Mouse (Mus musculus) bone marrow, adult 2 months (tissue): ENCODE data around the gene Tet1.

Experiments
- CTCF ChIP-seq: fragments of 200-500 bp; IDR thresholded peaks from 2 replicates; pipeline ENCODE4 v1.5.1; 2011; ENCODE audit warnings: low read length, control low read depth; ENCODE audit not compliant: control insufficient read depth, insufficient read depth
- POLR2A ChIP-seq: fragments of 200-500 bp; IDR thresholded peaks from 2 replicates; pipeline ENCODE4 v1.6.1; 2011; ENCODE audit warnings: low read depth, mild to moderate bottlenecking, control low read depth, low read length, borderline replicate concordance; ENCODE audit not compliant: control insufficient read depth

DNA sequence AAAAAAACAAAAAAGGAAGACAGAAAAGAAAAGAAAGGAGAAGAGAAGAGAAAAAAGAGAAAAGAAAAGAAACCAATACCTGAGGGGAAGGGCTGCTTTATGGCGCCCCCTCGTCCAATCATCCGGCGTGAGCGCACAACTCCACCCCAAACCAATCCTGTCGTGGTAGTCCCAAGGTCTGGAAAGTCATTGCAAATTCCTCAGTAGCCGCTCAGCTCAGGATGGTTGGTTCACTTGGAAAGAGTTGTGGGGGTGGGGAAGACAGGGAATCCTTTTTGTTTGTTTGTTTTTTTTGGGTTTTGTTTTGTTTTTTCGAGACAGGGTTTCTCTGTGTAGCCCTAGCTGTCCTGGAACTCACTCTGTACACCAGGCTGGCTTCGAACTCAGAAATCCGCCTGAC is 23.3 kb downstream of the Tet1 start:
- no peak for TF ChIP-seq CTCF
- TF ChIP-seq POLR2A = no peak
